Mouse (Mus musculus) embryonic fibroblast, embryonic 13.5 days (primary cell): ENCODE results near the gene Rhd.
A peak's percentile ranks its signal among the peaks of the same experiment; 100 is the strongest.

Source experiments
- CTCF ChIP-seq: IDR thresholded peaks from 2 replicates; pipeline ENCODE4 v1.5.1; 2011; ENCODE audit warnings: mild to moderate bottlenecking, control low read depth, low read length, moderate library complexity, borderline replicate concordance; ENCODE audit not compliant: insufficient read depth
- POLR2A ChIP-seq: IDR thresholded peaks from 2 replicates; pipeline ENCODE4 v1.6.1; 2011; ENCODE audit warnings: low read depth, mild to moderate bottlenecking, control low read depth, low read length, moderate library complexity

GRCm38 (mm10) chr4:134929536-134929935, 65.2 kb downstream of the Rhd start:
- no peak for TF ChIP-seq CTCF
- 0 out of 2 replicates have a peak, but pooled peaks have one; percentile 23 for TF ChIP-seq POLR2A
